ENCODE assay signal across 26 mouse cellular contexts in the genomic region with DNA sequence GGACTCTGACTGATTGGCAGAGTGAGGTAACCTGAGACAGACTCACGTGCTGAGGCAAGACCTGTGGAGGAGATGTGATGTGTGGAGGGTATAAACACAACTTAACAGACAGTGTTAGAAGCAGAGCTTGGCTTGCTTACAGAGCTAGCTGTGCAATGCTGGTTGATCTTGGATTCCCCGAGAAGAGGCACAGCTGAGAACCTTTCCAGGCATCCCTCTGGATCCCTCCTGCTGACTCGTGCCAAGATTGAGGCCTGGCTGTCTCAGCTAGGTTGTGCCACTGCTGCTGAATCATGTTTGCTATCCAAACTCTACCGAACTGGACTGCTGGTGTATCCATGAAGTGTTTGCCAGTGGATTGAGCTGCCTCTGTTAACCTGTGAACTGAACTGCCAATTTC.
A peak's percentile ranks its signal among the peaks of the same experiment; 100 is the strongest.
DNase-seq lines count a peak whose midpoint lies in the region; ATAC-seq lines count a peak whose summit lies in the region.
"Had no signal": no experiment of that assay in that cellular context is flagged by ENCODE, and none has a peak within 500 bp of the region (broad histone marks: within the 10 kb centered on the region; RNA-seq: fewer than 3 reads in every experiment).

No protein-coding gene starts in this region.

- no peaks in the 10 kb centered on the region for H3K4me1 ChIP-seq in embryonic facial prominence, embryonic 11.5 days (ENCODE audit: control insufficient read depth, insufficient read depth, low read length)
- H3K4me1 ChIP-seq in embryonic facial prominence, embryonic 10.5 days, result no peaks in the 10 kb centered on the region
- H3K4me1 ChIP-seq in heart, embryonic 10.5 days, result no peaks in the 10 kb centered on the region
- H3K4me1 ChIP-seq in heart, embryonic 11.5 days (ENCODE audit: control insufficient read depth, insufficient read depth, low read length), result no peaks in the 10 kb centered on the region
- H3K4me1 ChIP-seq: embryonic facial prominence, embryonic 13.5 days; embryonic facial prominence, embryonic 15.5 days; forebrain, embryonic 10.5 days; forebrain, embryonic 12.5 days had no signal

- peak; percentile 34 for DNase-seq in cerebellum, adult 9-10 months
- DNase-seq in cerebellum, postnatal 4 days (ENCODE audit: low spot score in 2 of 2), result no peak
- DNase-seq in embryonic facial prominence, embryonic 11.5 days (ENCODE audit: low spot score), result peak; percentile 3
- no peak for DNase-seq in embryonic facial prominence, embryonic 10.5 days (ENCODE audit: low spot score)
- peak; percentile 43 for DNase-seq in heart, embryonic 10.5 days (ENCODE audit: low spot score)
- DNase-seq: adrenal gland, adult 8-10 months; adrenal gland, postnatal 14 days; adrenal gland, postnatal 36 days; B cell, adult 2 months; cerebellum, adult 11 months; cerebellum, adult 8-10 months; cerebellum, postnatal 25 days; embryo, embryonic 11 days had no signal

- ATAC-seq in embryonic facial prominence, embryonic 11.5 days (replicated peaks; ENCODE audit: insufficient number of reproducible peaks, low FRiP score, low TSS enrichment, low read depth), result no peak
- ATAC-seq in heart, embryonic 11.5 days (replicated peaks; ENCODE audit: insufficient number of reproducible peaks, low FRiP score, low TSS enrichment), result no peak
- ATAC-seq: activated CD4-positive, CD25-positive, alpha-beta regulatory T cell, adult 4 months; CD4-positive, CD25-positive, alpha-beta regulatory T cell, adult 4 months; forebrain, embryonic 14.5 days; forebrain, embryonic 16.5 days; Patski had no signal

- no peak overlapping the region for H3K9ac ChIP-seq in embryonic facial prominence, embryonic 11.5 days (replicated peaks; ENCODE audit: low read length)
- H3K9ac ChIP-seq in heart, embryonic 11.5 days (ENCODE audit: low read depth, low read length), result no peak overlapping the region
- H3K9ac ChIP-seq: embryonic facial prominence, embryonic 13.5 days; embryonic facial prominence, embryonic 15.5 days; forebrain, embryonic 12.5 days had no signal

- no peaks in the 10 kb centered on the region for H3K36me3 ChIP-seq in embryonic facial prominence, embryonic 11.5 days (replicated peaks; ENCODE audit: control insufficient read depth, insufficient read depth, low read depth, low read length)
- no peaks in the 10 kb centered on the region for H3K36me3 ChIP-seq in embryonic facial prominence, embryonic 10.5 days (replicated peaks)
- H3K36me3 ChIP-seq in heart, embryonic 10.5 days, result no peaks in the 10 kb centered on the region
- H3K36me3 ChIP-seq in heart, embryonic 11.5 days (ENCODE audit: control insufficient read depth, insufficient read depth, low read length), result no peaks in the 10 kb centered on the region
- H3K36me3 ChIP-seq: embryonic facial prominence, embryonic 13.5 days; embryonic facial prominence, embryonic 15.5 days; forebrain, embryonic 10.5 days; forebrain, embryonic 12.5 days; G1E had no signal

- H3K9me3 ChIP-seq in embryonic facial prominence, embryonic 11.5 days (replicated peaks; ENCODE audit: control insufficient read depth, low read length), result no peaks in the 10 kb centered on the region
- H3K9me3 ChIP-seq in embryonic facial prominence, embryonic 10.5 days, result no peaks in the 10 kb centered on the region
- H3K9me3 ChIP-seq in heart, embryonic 10.5 days, result no peaks in the 10 kb centered on the region
- H3K9me3 ChIP-seq in heart, embryonic 11.5 days (replicated peaks; ENCODE audit: control insufficient read depth, low read length), result no peaks in the 10 kb centered on the region
- H3K9me3 ChIP-seq: embryonic facial prominence, embryonic 13.5 days; embryonic facial prominence, embryonic 15.5 days; forebrain, embryonic 10.5 days; forebrain, embryonic 12.5 days; G1E had no signal

- H3K4me3 ChIP-seq in embryonic facial prominence, embryonic 11.5 days (ENCODE audit: low read depth, low read length), result no peak overlapping the region
- H3K4me3 ChIP-seq in embryonic facial prominence, embryonic 10.5 days, result no peak overlapping the region
- no peak overlapping the region for H3K4me3 ChIP-seq in heart, embryonic 10.5 days
- no peak overlapping the region for H3K4me3 ChIP-seq in heart, embryonic 11.5 days (ENCODE audit: low read depth, low read length)
- H3K4me3 ChIP-seq: embryonic facial prominence, embryonic 13.5 days; embryonic facial prominence, embryonic 15.5 days; erythroblast, embryonic 14.5 days; forebrain, embryonic 10.5 days; forebrain, embryonic 12.5 days had no signal

- no peak overlapping the region for H3K4me2 ChIP-seq in embryonic facial prominence, embryonic 11.5 days (ENCODE audit: low read depth, low read length)
- H3K4me2 ChIP-seq in heart, embryonic 11.5 days, result no peak overlapping the region
- H3K4me2 ChIP-seq: embryonic facial prominence, embryonic 13.5 days; embryonic facial prominence, embryonic 15.5 days; forebrain, embryonic 12.5 days had no signal

- no peak overlapping the region for H3K27ac ChIP-seq in embryonic facial prominence, embryonic 11.5 days (replicated peaks; ENCODE audit: low read depth, low read length)
- H3K27ac ChIP-seq in embryonic facial prominence, embryonic 10.5 days (replicated peaks), result no peak overlapping the region
- no peak overlapping the region for H3K27ac ChIP-seq in heart, embryonic 10.5 days
- H3K27ac ChIP-seq in heart, embryonic 11.5 days (ENCODE audit: low read depth, low read length), result no peak overlapping the region
- H3K27ac ChIP-seq: embryonic facial prominence, embryonic 13.5 days; embryonic facial prominence, embryonic 15.5 days; forebrain, embryonic 10.5 days; forebrain, embryonic 12.5 days had no signal

- 65% methylated on average over 4 of the region's 4 CpGs for WGBS in embryonic facial prominence, embryonic 11.5 days
- 73% methylated on average over 4 of the region's 4 CpGs for WGBS in embryonic facial prominence, embryonic 10.5 days
- WGBS in heart, embryonic 10.5 days, result 75% methylated on average over 4 of the region's 4 CpGs
- 69% methylated on average over 4 of the region's 4 CpGs for WGBS in heart, embryonic 11.5 days (ENCODE audit: insufficient replicate concordance)

- H3K27me3 ChIP-seq in embryonic facial prominence, embryonic 11.5 days (ENCODE audit: control insufficient read depth, insufficient read depth, low read length), result no peaks in the 10 kb centered on the region
- no peaks in the 10 kb centered on the region for H3K27me3 ChIP-seq in embryonic facial prominence, embryonic 10.5 days (replicated peaks; ENCODE audit: low read depth, poor library complexity, severe bottlenecking)
- no peaks in the 10 kb centered on the region for H3K27me3 ChIP-seq in heart, embryonic 10.5 days (ENCODE audit: insufficient read depth, poor library complexity, severe bottlenecking)
- H3K27me3 ChIP-seq in heart, embryonic 11.5 days (ENCODE audit: control insufficient read depth, insufficient read depth, low read length), result no peaks in the 10 kb centered on the region
- H3K27me3 ChIP-seq: CH12.LX; embryonic facial prominence, embryonic 13.5 days; embryonic facial prominence, embryonic 15.5 days; forebrain, embryonic 12.5 days had no signal

Comparison
In these comparisons a context has a peak if more than half of its experiments do, and no peak if none do; other contexts are left out.
1. DNase-seq: peak in cerebellum, adult 9-10 months (single experiment), embryonic facial prominence, embryonic 11.5 days (single experiment) and heart, embryonic 10.5 days (single experiment); none in cerebellum, postnatal 4 days (0 of 2) and embryonic facial prominence, embryonic 10.5 days (single experiment).